Mouse (Mus musculus): ENCODE data around the gene Ppp2r3c.

DNA sequence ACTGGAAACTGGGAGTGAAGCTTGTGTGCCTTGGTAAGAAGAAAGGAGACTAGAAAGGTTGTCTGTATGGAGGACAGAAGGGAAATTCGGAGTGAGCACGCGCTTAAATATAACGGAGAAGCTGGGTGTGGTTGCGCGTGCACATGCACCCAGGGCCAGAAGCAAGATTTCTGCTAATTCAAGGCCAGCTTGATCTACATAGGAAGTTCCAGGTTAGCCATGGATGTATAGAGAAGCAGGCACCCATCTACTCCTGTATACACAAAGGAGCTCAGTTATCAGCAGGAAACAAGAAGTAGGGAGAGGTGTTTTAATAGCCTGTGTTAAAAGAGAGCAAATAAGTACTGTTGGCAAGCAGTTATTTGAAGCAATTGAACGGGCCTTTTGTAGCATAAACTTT, 22.9 kb upstream of the Ppp2r3c start:
- TF ChIP-seq CTCF (IDR thresholded peaks at IDR 0.05; ENCODE audit: borderline replicate concordance, extremely low read depth, insufficient read depth, insufficient read length), result no peak
- TF ChIP-seq POLR2A (IDR thresholded peaks at IDR 0.05; ENCODE audit: borderline replicate concordance, extremely low read depth, insufficient read depth, insufficient read length, poor library complexity, severe bottlenecking), result no peak
